Mouse (Mus musculus): ENCODE data around the gene Arhgef12. TPM values are rescaled to one million over a fixed set of nuclear protein-coding genes. Genes with fewer than 3 reads are reported as not detected.

The Arhgef12 gene
- total RNA-seq, 2 experiments from 2014 or later = 140 to 166 TPM

DNA sequence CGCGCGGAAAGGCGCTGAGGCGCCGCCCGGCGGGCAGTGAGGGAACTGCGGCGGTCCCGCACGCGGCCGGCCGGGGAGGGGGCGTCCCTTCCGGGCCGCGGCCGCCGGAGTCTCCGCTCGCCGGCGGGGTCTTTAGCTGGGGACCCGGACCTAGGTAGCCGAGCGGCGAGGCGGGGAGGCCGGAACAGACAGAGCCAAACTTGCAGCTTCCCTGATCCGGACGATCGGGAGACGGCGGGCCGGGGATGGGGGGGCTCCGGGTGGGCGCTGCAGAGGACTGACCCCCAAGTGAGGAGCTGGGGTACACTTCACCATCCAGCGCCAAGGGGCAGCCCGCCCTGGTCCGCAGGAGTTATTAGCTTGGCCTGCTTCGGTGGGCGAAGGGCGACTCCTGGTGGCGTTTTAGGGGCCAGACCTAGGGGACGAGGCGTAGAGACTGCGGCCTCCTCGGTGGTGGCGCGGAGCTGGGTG is 162.5 kb downstream of the Arhgef12 start:
- DNase-seq (ENCODE audit: low spot score) = peak; percentile 58
- intact Hi-C loops (cut with DNase I) = loop anchor here (1.0 to 5.0 kb wide), 4 partner anchors 156 to 556 kb away; no protein-coding TSS in a partner anchor

DNA sequence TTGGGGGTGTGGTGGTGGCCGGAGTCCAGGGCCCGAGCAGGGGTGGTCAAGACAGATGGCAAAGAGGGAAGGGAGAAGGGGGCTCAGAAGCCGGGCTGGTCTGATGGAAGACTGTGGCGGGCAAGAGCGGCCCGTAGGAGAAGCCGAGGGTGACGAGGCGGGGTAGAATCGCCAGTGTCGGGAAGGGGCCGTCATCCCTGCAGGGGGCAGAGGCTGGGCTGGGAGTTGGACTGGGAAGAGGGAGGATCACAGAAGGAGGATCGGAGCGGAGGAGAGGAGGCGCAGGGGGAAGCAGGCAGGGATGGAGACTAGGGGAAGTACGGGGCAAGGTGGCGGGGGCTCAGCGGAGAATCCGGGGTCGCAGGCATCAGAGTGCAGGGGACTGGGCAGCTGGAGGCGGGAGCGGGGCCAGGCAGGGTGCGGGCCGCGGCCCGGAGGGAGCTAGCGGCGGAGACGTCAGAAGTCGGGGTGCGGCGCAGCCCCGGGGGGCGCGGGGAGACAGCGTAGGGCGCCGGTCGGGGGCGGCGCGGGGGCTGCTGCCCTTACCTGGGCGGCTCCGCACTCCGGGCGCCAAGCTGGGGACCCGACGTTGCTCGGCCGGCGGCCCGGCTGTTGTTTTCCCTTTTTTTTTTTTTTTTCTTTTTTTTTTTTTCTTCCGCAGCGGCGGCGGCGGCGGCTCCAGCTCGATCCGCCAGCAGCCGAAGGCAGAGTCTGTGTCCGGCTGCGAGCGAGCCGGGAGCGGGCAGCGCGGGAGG is 163.1 kb downstream of the Arhgef12 start, which contains the start of gene Grik4:
Gene Grik4 (minus strand): TSS at position 713 of the 755 bp plus-strand sequence.
- intact Hi-C loops (cut with DNase I) = loop anchor here (1.0 to 5.0 kb wide), 4 partner anchors 156 to 555 kb away; no protein-coding TSS in a partner anchor

DNA sequence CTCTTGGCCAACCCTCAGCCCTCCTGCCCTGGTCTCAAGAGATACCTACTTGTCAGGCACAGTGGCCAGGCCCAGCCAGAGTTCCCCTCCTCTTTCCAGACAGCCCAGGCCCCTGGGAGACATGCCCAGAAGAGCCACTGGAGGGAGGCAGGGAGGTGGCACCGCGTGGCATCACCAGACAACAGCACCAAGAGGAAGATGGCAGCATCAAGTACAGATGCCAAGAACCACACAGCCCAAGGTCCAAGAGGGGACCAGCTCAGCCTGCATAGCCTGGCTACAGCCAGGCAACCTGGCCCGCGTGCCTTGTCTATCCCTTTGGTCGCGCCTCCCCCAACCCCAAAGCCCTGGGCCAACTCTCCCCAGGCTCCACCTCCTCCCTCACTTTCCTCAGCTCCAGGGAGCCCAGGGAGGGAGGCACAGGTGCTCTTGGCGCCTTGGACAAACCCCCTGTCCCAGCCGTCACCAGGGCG is 163.9 kb downstream of the Arhgef12 start:
- intact Hi-C loops (cut with DNase I) = loop anchor here (5.0 kb wide), 1 partner anchor 391 kb away; no protein-coding TSS in a partner anchor
- no peak for DNase-seq (ENCODE audit: low spot score)

More for the DNA sequence above, 163.1 kb downstream of the Arhgef12 start, which contains the start of gene Grik4:
- no peak for DNase-seq (ENCODE audit: low spot score)

DNA sequence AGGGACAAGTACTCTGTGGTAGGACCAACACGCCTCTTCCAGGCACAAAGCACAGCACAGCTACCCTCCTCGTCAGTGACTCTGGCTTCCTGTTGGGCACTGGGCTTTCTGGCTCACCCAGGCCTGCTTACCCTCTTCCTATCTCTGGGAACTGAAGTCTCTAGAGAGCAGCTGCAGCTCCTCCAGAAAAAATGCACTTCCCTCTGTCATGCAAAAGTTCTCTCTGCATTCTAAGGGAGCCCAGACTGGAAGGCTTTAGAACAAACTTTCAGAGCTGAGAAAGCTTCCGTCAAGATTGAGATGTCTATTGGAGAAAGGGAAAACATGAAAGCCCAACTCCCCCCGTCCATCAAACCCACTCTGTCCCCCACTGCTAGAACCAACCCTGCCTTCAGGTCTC is 164.9 kb downstream of the Arhgef12 start:
- no peak for DNase-seq (ENCODE audit: low spot score)
- intact Hi-C loops (cut with DNase I) = loop anchor here (5.0 kb wide), 1 partner anchor 390 kb away; no protein-coding TSS in a partner anchor

DNA sequence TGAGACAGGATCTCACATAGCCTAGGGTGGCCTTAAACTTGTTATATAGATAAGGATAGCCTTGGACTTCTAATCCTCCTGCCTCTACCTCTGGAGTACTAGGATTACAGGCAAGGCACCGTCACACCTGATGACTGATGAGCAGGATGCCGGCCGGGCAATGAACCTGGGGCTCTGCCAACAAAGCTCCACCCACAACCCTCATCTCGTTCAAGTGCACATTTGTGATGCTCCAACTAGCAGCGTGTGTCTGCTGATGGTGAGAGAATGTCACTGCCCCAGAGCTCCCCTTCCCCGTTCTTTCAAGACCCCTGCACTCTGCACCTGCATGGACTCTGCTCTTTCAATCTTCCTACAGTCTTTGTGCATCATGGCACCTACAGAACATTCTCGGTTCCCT is 174.9 kb downstream of the Arhgef12 start:
- intact Hi-C loops (cut with DNase I) = no loop called here

DNA sequence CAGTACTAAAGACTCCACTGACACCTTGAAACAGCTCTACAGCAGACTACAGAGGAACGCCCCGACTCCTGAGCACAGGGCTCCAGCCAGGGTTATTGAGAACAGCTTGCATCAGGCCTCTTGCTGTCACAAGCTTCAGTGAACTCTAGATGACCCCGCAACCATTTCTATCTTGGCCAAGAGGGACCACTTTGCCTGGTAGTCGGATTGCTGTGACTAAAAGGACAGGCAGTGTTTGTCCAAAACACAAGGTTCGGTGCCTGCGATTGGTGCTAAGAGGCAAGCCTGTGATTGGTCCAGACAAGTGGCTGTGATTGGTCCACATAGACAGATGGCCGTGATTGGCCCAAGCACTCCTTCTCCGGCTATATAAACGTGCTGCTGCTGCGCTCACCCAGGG is 179.5 kb downstream of the Arhgef12 start:
- intact Hi-C loops (cut with DNase I) = no loop called here

More for the DNA sequence above, 174.9 kb downstream of the Arhgef12 start:
- DNase-seq (ENCODE audit: low spot score) = no peak

DNA sequence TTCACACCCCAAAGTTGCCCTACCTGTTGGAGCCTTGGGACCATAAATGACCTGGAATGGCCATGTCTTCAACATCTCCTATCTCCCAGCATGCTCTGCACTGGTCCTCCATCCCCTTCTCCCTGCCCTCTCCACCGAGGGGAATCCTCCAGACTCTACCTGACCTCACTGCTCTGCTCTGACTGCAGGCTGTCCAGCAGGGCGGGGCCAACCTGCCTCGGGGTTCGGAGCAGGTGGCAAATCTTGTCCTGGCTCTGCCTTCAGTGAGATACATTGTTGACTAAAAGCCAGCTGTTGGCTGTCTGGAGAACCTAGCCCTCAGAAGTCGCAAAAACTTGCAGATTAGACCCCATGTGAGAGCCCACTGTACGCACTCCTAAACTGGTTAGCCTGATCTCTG is 180.5 kb downstream of the Arhgef12 start:
- intact Hi-C loops (cut with DNase I) = no loop called here
- DNase-seq (ENCODE audit: low spot score) = no peak

More for the DNA sequence above, 179.5 kb downstream of the Arhgef12 start:
- no peak for DNase-seq (ENCODE audit: low spot score)

DNA sequence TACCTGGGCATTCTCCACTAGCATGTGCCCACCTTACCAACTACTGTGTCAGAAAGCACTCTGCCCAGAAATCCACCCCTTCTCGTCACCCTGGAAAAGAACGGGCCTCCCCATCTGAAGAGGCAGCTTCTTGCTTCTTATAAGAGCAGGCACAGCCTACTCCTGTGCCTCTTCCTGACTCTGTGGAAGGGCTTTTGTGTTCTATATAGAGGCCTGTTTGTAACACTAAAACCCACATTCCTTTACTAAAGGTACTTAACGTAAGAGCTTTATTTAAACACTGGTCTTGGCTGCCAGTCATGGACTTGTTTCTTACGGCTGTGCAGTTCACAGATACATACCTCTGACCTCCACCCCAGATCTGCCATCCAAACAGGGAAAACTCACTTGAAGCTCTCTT is 185.2 kb downstream of the Arhgef12 start:
- intact Hi-C loops (cut with DNase I) = no loop called here
- no peak for DNase-seq (ENCODE audit: low spot score)

DNA sequence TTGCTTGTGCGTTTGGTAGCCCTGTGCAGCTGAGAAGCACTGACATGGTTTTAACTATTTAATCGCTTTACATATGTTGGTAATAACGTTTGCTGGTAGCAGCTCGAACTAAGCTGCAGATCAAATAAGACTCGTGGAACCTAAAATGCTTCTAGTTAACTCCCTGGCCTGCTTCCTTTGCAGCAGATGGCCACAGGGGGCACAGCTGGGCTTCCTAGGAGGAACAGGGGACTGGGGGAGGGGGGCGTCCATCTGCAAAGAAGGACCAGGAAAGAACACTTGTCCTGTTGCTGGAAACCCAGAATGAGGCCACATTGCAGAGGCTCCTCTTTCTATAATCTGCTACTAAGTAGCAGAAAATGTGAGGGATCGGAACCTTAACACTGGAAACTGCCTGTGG is 186.8 kb downstream of the Arhgef12 start:
- intact Hi-C loops (cut with DNase I) = no loop called here
- DNase-seq (ENCODE audit: low spot score) = no peak

DNA sequence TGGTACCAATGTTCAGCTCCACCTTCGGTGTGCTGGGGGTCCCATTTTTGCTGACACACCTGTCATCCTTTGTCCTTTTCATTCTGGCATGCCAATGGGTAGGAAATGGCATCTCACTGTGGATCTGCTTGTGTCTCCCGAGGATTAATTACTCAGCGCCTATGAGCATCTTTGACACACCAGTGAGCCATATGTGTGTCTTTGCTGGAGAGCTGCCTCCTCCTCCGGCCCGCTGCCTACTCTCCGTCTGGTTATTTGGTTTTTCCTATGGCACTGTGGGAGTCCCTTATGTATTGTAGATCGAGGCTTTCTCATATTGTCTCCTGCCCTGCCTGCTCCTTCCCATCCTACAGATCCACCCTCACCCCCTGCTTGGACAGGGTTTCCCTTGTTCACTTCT is 189.1 kb downstream of the Arhgef12 start:
- intact Hi-C loops (cut with DNase I) = no loop called here

More for the DNA sequence above, 189.1 kb downstream of the Arhgef12 start:
- no peak for DNase-seq (ENCODE audit: low spot score)

Other genes starting within 250 kb of the Arhgef12 start
- under 1 TPM; 0.03 to 0.08 TPM for gene Grik4, start 162.7 kb downstream of the Arhgef12 start, total RNA-seq (2021)
- gene Tmem136, start 9.3 kb upstream of the Arhgef12 start, total RNA-seq (2021) = 1 to 10 TPM; 6.1 to 6.7 TPM
- gene Pou2f3, start 103.1 kb upstream of the Arhgef12 start, total RNA-seq (2021) = under 1 TPM in 1 of 2 experiments, not detected in 1; 0.11 TPM
- 10 to 100 TPM in 1 of 2 experiments, 1 to 10 TPM in 1; 9.4 to 14.8 TPM for gene Oaf, start 132.7 kb upstream of the Arhgef12 start, total RNA-seq (2021)
- under 1 TPM in 1 of 2 experiments, not detected in 1; 0.10 TPM for gene Trim29, start 203.6 kb upstream of the Arhgef12 start, total RNA-seq (2021)